Mouse (Mus musculus) lung, adult 2 months (tissue): ENCODE data around the gene 1700069L16Rik. TPM values are rescaled to one million over a fixed set of nuclear protein-coding genes. Genes with fewer than 3 reads are reported as not detected.

Source experiments
- DNase-seq: peaks from one replicate; pipeline ENCODE4 v3.0.0; 2022
- H3K4me1 ChIP-seq: fragments of 200-500 bp; 2 replicates; pipeline ENCODE4 v1.6.1; 2011; ENCODE audit warnings: low read length; ENCODE audit not compliant: control insufficient read depth, insufficient read depth
- H3K4me3 ChIP-seq: fragments of 200-500 bp; replicated peaks from 2 replicates; pipeline ENCODE3; 2011; ENCODE audit warnings: low read depth, mild to moderate bottlenecking, control low read depth, low read length; ENCODE audit errors: extremely low read depth
- CTCF ChIP-seq: fragments of 200-500 bp; IDR thresholded peaks from 2 replicates; pipeline ENCODE4 v1.5.1; 2011; ENCODE audit warnings: mild to moderate bottlenecking, low read length, control low read depth; ENCODE audit not compliant: insufficient read depth
- POLR2A ChIP-seq: fragments of 200-500 bp; IDR thresholded peaks from 2 replicates; pipeline ENCODE4 v1.6.1; 2011; ENCODE audit warnings: low read depth, mild to moderate bottlenecking, control low read depth, low read length, borderline replicate concordance; ENCODE audit errors: extremely low read depth
- WGBS: fragments of 180-500 bp; shearing (Covaris S2); methylation state at CpG from one replicate; pipeline ENCODE4 v1.1.7; 2018; 5-methylcytosine and 5-hydroxymethylcytosine counted together
- polyA plus RNA-seq: library from polyadenylated mRNA; depleted of rRNA; stranded (reverse); fragments of >200 nt; gene quantifications from 2 replicates; pipeline ENCODE4 v1.2.3, GENCODE M21; 2012

Gene 1700069L16Rik
- polyA plus RNA-seq, 1 experiment: not detected

- peaks cover 6% of the 10 kb centered on the region for H3K4me1 ChIP-seq
- TF ChIP-seq CTCF: no peak
- peak; percentile 86; the same call in 1 of the 2 replicates for TF ChIP-seq POLR2A
- 1% methylated on average over 71 of the region's 71 CpGs for WGBS
- peak; percentile 85 for DNase-seq
- H3K4me3 ChIP-seq: peak within 1 kb of the TSS; percentile 98
Observed at GRCm38 (mm10) chr5:113735345-113736112, 11.0 kb upstream of the 1700069L16Rik start, which contains the start of gene Ficd. Gene Ficd (plus strand): TSS chr5:113735803.

DNA sequence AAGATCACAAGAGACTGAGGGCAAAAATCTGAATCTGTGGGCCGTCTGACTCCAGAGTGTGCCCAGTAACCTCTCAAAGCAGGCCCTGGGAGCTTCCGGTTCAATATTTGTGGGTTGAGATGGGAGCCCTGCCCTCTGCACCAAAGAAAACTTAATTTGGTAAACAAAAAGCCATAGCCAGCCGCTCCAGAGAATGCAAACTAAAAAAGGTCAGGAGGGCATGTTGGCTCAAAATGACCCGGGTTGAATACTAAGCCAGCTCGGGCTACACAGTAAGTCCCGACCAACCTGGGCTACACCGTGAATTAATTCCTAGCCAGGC, 10.4 kb upstream of the 1700069L16Rik start:
- WGBS: 13% methylated on average over 7 of the region's 7 CpGs
- H3K4me1 ChIP-seq: peaks cover 6% of the 10 kb centered on the region
- peak overlapping the region; percentile 73 for H3K4me3 ChIP-seq
- no peak for DNase-seq
- TF ChIP-seq CTCF (no peak), POLR2A (no peak)

GRCm38 (mm10) chr5:113734376-113734775, 9.8 kb upstream of the 1700069L16Rik start:
- Histone ChIP-seq H3K4me1 (peaks cover 6% of the 10 kb centered on the region), H3K4me3 (no peak overlapping the region)
- 65% methylated on average over 5 of the region's 5 CpGs for WGBS
- TF ChIP-seq POLR2A (no peak), CTCF (no peak)
- no peak for DNase-seq

DNA sequence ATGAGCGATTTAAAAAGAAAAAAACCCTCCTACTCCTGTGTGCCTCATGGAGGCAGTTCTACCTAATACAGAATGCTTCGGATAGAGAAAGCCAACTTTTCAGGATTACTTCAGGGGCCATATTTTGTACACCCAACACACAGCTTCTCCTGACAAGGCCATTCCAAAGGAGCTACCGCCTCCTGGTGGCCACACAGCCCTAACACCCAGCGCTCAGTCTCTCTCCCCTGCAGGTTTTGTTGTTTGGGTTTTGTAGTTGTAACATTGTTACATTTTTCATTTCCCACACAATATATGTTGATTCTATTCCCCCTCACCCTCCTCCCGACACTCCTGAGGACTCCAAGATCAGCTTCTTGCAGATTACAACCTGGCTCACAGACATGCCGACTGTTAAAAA, 7.6 kb upstream of the 1700069L16Rik start:
- TF ChIP-seq POLR2A: no peak
- TF ChIP-seq CTCF: peak; percentile 80
- Histone ChIP-seq H3K4me1 (peaks cover 6% of the 10 kb centered on the region), H3K4me3 (no peak overlapping the region)
- DNase-seq: peak; percentile 38
- 24% methylated on average over 6 of the region's 6 CpGs for WGBS

DNA sequence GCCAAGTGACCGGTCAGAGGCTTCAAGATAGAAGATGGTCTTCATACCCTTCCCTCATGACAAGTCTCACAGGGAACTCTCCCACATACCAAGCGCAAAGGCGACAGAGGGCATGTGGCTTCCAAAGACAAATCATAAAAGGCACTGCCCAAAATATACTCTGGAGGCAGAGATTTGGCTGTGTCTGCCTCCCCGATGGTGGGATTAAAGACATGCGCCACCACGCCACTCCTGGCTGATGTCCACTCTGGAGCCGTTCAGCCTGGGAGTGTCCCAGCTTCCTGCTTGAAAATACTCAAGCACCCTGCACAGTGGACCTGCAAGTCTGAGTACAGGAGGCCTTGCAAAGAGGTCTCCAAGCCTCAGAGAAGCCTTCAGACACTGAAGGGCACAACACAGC, 6.6 kb upstream of the 1700069L16Rik start:
- H3K4me1 ChIP-seq: peaks cover 1% of the 10 kb centered on the region
- DNase-seq: no peak
- 77% methylated on average over 7 of the region's 7 CpGs for WGBS
- no peak for TF ChIP-seq CTCF
- TF ChIP-seq POLR2A: no peak
- H3K4me3 ChIP-seq: no peak overlapping the region

DNA sequence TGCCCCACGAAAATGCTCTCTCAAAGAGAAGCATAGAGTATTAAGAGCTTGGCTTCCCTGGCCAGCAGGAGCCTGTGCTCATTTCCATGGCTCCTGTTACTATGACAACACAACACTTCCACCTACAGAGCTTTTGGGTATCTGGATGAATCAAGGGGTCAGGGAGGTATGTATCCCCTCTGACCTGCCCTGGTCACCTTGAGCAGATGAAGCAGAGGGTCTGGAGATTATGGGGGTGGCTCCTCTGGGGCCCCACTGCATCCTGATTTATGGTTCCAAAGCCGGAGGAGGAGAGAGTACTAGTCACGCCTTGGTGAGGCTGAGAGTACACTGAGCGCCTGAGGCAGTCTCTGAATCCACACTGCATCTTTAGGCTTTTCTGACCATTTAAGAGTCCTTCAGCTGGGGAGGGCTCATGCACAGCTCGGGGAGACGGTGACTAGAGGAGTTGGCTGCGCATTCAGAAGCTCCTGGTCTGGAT, 6.1 kb upstream of the 1700069L16Rik start:
- Histone ChIP-seq H3K4me1 (no peaks in the 10 kb centered on the region), H3K4me3 (no peak overlapping the region)
- DNase-seq: no peak
- TF ChIP-seq CTCF (no peak), POLR2A (no peak)
- WGBS: 62% methylated on average over 7 of the region's 7 CpGs

- no peak for DNase-seq
- no peak overlapping the region for H3K4me3 ChIP-seq
- WGBS: 83% methylated on average over 7 of the region's 7 CpGs
- TF ChIP-seq CTCF: no peak
- no peaks in the 10 kb centered on the region for H3K4me1 ChIP-seq
Observed at GRCm38 (mm10) chr5:113728691-113729090, 4.1 kb upstream of the 1700069L16Rik start.

DNA sequence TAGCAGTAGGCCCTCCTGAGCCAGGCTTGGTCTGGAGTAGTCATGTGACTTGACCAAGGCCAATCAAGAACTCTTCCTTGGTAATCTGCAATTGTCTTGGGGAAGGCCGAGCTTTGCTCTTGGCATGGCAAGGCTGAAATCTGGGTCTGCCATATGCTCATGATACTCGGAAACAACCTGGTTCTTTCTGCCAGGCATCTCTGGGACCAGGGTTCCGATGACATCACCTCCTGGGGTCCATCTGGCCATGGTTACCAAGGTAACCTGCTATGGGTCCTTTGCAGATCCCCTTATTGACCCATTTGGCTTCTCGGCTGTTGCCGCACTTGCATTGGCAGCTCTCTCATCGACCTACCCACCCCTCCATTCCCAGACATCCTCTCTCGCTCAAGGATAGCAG, 3.4 kb upstream of the 1700069L16Rik start:
- H3K4me1 ChIP-seq: no peaks in the 10 kb centered on the region
- no peak for DNase-seq
- H3K4me3 ChIP-seq: no peak overlapping the region
- 84% methylated on average over 7 of the region's 7 CpGs for WGBS
- no peak for TF ChIP-seq CTCF
- TF ChIP-seq POLR2A: no peak

DNA sequence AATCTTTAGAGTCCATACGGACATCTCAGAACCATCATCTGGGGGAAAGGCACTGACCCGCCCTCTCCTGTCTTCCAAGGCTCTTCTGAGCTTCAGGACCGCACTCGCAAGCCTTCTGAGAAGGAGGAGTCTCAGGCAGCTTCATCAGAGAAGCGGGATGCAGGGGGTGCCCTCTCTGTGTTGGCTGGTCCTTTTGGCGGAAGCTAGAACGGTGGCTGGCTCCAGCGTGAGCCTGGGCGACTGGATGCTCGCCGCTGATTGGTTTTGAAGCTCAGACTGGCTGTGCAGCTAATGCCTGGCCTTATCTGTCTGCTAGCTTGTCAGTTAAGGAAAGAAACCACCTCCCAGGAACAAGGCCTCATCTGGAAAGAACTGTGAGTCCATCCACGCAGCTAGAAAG, 2.7 kb upstream of the 1700069L16Rik start:
- DNase-seq: no peak
- no peak overlapping the region for H3K4me3 ChIP-seq
- no peaks in the 10 kb centered on the region for H3K4me1 ChIP-seq
- no peak for TF ChIP-seq CTCF
- TF ChIP-seq POLR2A: no peak
- WGBS: 63% methylated on average over 12 of the region's 12 CpGs

- WGBS: 71% methylated on average over 6 of the region's 6 CpGs
- no peak for DNase-seq
- H3K4me1 ChIP-seq: no peaks in the 10 kb centered on the region
- H3K4me3 ChIP-seq: no peak overlapping the region
- no peak for TF ChIP-seq CTCF
- TF ChIP-seq POLR2A: no peak
Observed at GRCm38 (mm10) chr5:113726618-113727017, 2.0 kb upstream of the 1700069L16Rik start.

GRCm38 (mm10) chr5:113725417-113725816, 845 bp upstream of the 1700069L16Rik start:
- Histone ChIP-seq H3K4me1 (no peaks in the 10 kb centered on the region), H3K4me3 (no peak overlapping the region)
- TF ChIP-seq POLR2A (no peak), CTCF (no peak)
- 65% methylated on average over 12 of the region's 12 CpGs for WGBS
- DNase-seq: no peak
